Mouse (Mus musculus) heart, embryonic 13.5 days (tissue): ENCODE results near the gene Lins1. TPM values are rescaled to one million over a fixed set of nuclear protein-coding genes. Genes with fewer than 3 reads are reported as not detected.

Source experiments
- ATAC-seq: fragments of 200-750 bp; cut with Nextera tagmentation; 2 replicates; pipeline ENCODE4 v1.8.0; 2017; ENCODE audit warnings: moderate TSS enrichment; ENCODE audit not compliant: insufficient number of reproducible peaks, low FRiP score, low TSS enrichment; ENCODE audit errors: extremely low read depth
- H3K27ac ChIP-seq: fragments of 300-500 bp; sonication (generic); replicated peaks from 2 replicates; pipeline ENCODE4 v1.5.1; 2015; ENCODE audit warnings: moderate library complexity, mild to moderate bottlenecking, inconsistent platforms
- H3K27me3 ChIP-seq: fragments of 300-500 bp; sonication (generic); replicated peaks from 2 replicates; pipeline ENCODE4 v1.6.1; 2015; ENCODE audit warnings: mild to moderate bottlenecking, inconsistent platforms
- H3K36me3 ChIP-seq: fragments of 300-500 bp; sonication (generic); 2 replicates; pipeline ENCODE4 v1.6.1; 2015; ENCODE audit warnings: mild to moderate bottlenecking, inconsistent platforms
- H3K4me1 ChIP-seq: fragments of 300-500 bp; sonication (generic); 2 replicates; pipeline ENCODE4 v1.6.1; 2015; ENCODE audit warnings: inconsistent platforms
- H3K4me2 ChIP-seq: fragments of 300-500 bp; sonication (generic); 2 replicates; pipeline ENCODE4 v1.6.1; 2015; ENCODE audit warnings: inconsistent platforms, mild to moderate bottlenecking, moderate library complexity
- H3K4me3 ChIP-seq: fragments of 300-500 bp; sonication (generic); 2 replicates; pipeline ENCODE4 v1.5.1; 2015; ENCODE audit warnings: moderate library complexity, mild to moderate bottlenecking, inconsistent platforms
- H3K9ac ChIP-seq: fragments of 300-500 bp; sonication (generic); 2 replicates; pipeline ENCODE4 v1.6.1; 2015; ENCODE audit warnings: inconsistent platforms, mild to moderate bottlenecking, moderate library complexity
- H3K9me3 ChIP-seq: fragments of 300-500 bp; sonication (generic); 2 replicates; pipeline ENCODE4 v1.6.1; 2016; ENCODE audit warnings: inconsistent platforms
- WGBS: fragments of 180-500 bp; shearing (Covaris S2); methylation state at CpG from one replicate; pipeline ENCODE4 v1.1.7; 2015; ENCODE audit warnings: mixed read lengths; 5-methylcytosine and 5-hydroxymethylcytosine counted together
- polyA plus RNA-seq: library from polyadenylated mRNA; unstranded; fragments of >200 nt; fragmentation: Nextera tagmentation; extraction: Ambion mirVana; gene quantifications from 2 replicates; pipeline ENCODE4 v1.2.1, GENCODE M21; 2015

Gene Lins1
- 7.6 and 8.1 TPM in 2 replicates for polyA plus RNA-seq

- under 1% methylated on average over 52 of the region's 52 CpGs for WGBS
- H3K27me3 ChIP-seq: no peaks in the 10 kb centered on the region
- peaks cover 17% of the 10 kb centered on the region for H3K36me3 ChIP-seq
- peak within 1 kb of the TSS; percentile 98 for H3K4me2 ChIP-seq
- peak within 1 kb of the TSS; percentile 94 for H3K9ac ChIP-seq
- peak within 1 kb of the TSS; percentile 81 for H3K27ac ChIP-seq
- no peaks in the 10 kb centered on the region for H3K9me3 ChIP-seq
- H3K4me3 ChIP-seq: peak within 1 kb of the TSS; percentile 68
- H3K4me1 ChIP-seq: peaks cover 20% of the 10 kb centered on the region
- ATAC-seq: peak; percentile 99
Observed at GRCm38 (mm10) chr7:66689620-66690360, at the start of gene Lins1. Gene Lins1, plus strand, starts transcription at chr7:66689889.

GRCm38 (mm10) chr7:66645736-66646135, 44.0 kb upstream of the Lins1 start:
- no peak overlapping the region for H3K4me3 ChIP-seq
- H3K4me1 ChIP-seq: no peaks in the 10 kb centered on the region
- no peaks in the 10 kb centered on the region for H3K27me3 ChIP-seq
- H3K9me3 ChIP-seq: no peaks in the 10 kb centered on the region
- H3K9ac ChIP-seq: no peak overlapping the region
- no peak overlapping the region for H3K4me2 ChIP-seq
- H3K27ac ChIP-seq: no peak overlapping the region
- WGBS: 92% methylated on average over 2 of the region's 2 CpGs
- ATAC-seq: no peak
- peaks cover 42% of the 10 kb centered on the region for H3K36me3 ChIP-seq

- no peak overlapping the region for H3K9ac ChIP-seq
- no peaks in the 10 kb centered on the region for H3K27me3 ChIP-seq
- no peaks in the 10 kb centered on the region for H3K4me1 ChIP-seq
- ATAC-seq: no peak
- peaks cover 36% of the 10 kb centered on the region for H3K36me3 ChIP-seq
- H3K4me3 ChIP-seq: no peak overlapping the region
- no peaks in the 10 kb centered on the region for H3K9me3 ChIP-seq
- H3K4me2 ChIP-seq: no peak overlapping the region
- H3K27ac ChIP-seq: no peak overlapping the region
- 90% methylated on average over 2 of the region's 2 CpGs for WGBS
Observed at GRCm38 (mm10) chr7:66649181-66649580, 40.5 kb upstream of the Lins1 start.

- Histone ChIP-seq H3K4me3 (no peak overlapping the region), H3K9ac (no peak overlapping the region), H3K36me3 (peaks cover 52% of the 10 kb centered on the region), H3K4me1 (no peaks in the 10 kb centered on the region), H3K9me3 (no peaks in the 10 kb centered on the region), H3K27ac (no peak overlapping the region), H3K4me2 (no peak overlapping the region), H3K27me3 (no peaks in the 10 kb centered on the region)
- no peak for ATAC-seq
- WGBS: 73% methylated on average over 5 of the region's 5 CpGs
Observed at GRCm38 (mm10) chr7:66650883-66651282, 38.8 kb upstream of the Lins1 start.

GRCm38 (mm10) chr7:66652216-66652615, 37.5 kb upstream of the Lins1 start:
- H3K4me3 ChIP-seq: no peak overlapping the region
- WGBS: 81% methylated on average over 4 of the region's 4 CpGs

GRCm38 (mm10) chr7:66653596-66653995, 36.1 kb upstream of the Lins1 start:
- H3K4me1 ChIP-seq: no peaks in the 10 kb centered on the region
- no peak overlapping the region for H3K9ac ChIP-seq
- no peak overlapping the region for H3K4me2 ChIP-seq
- WGBS: 86% methylated on average over 9 of the region's 9 CpGs
- no peak overlapping the region for H3K4me3 ChIP-seq
- no peak overlapping the region for H3K27ac ChIP-seq
- no peak for ATAC-seq
- no peaks in the 10 kb centered on the region for H3K27me3 ChIP-seq
- H3K9me3 ChIP-seq: no peaks in the 10 kb centered on the region
- peaks cover 55% of the 10 kb centered on the region for H3K36me3 ChIP-seq

More at GRCm38 (mm10) chr7:66652216-66652615, 37.5 kb upstream of the Lins1 start:
- Histone ChIP-seq H3K9ac (no peak overlapping the region), H3K4me2 (no peak overlapping the region), H3K9me3 (no peaks in the 10 kb centered on the region), H3K27ac (no peak overlapping the region), H3K36me3 (peaks cover 53% of the 10 kb centered on the region), H3K27me3 (no peaks in the 10 kb centered on the region), H3K4me1 (no peaks in the 10 kb centered on the region)
- no peak for ATAC-seq

- Histone ChIP-seq H3K9ac (no peak overlapping the region), H3K27me3 (no peaks in the 10 kb centered on the region), H3K27ac (no peak overlapping the region), H3K4me2 (no peak overlapping the region), H3K4me3 (no peak overlapping the region), H3K4me1 (peaks cover 3% of the 10 kb centered on the region; the same call in 1 of the 2 replicates), H3K9me3 (no peaks in the 10 kb centered on the region), H3K36me3 (peaks cover 66% of the 10 kb centered on the region)
- WGBS: 85% methylated on average over 9 of the region's 9 CpGs
- ATAC-seq: no peak
Observed at GRCm38 (mm10) chr7:66655471-66655870, 34.2 kb upstream of the Lins1 start.

- WGBS: 46% methylated on average over 7 of the region's 7 CpGs
- no peak for ATAC-seq
- Histone ChIP-seq H3K4me1 (peaks cover 8% of the 10 kb centered on the region; the same call in 1 of the 2 replicates), H3K9me3 (no peaks in the 10 kb centered on the region), H3K4me3 (no peak overlapping the region), H3K27ac (no peak overlapping the region), H3K27me3 (no peaks in the 10 kb centered on the region), H3K9ac (0 out of 2 replicates have a peak overlapping the region, but pooled peaks have one; percentile 24), H3K36me3 (peaks cover 51% of the 10 kb centered on the region), H3K4me2 (no peak overlapping the region)
Observed at GRCm38 (mm10) chr7:66660291-66660690, 29.4 kb upstream of the Lins1 start.

- ATAC-seq: no peak
- peaks cover 45% of the 10 kb centered on the region for H3K36me3 ChIP-seq
Observed at GRCm38 (mm10) chr7:66660972-66661371, 28.7 kb upstream of the Lins1 start.

GRCm38 (mm10) chr7:66661572-66661971, 28.1 kb upstream of the Lins1 start:
- Histone ChIP-seq H3K4me3 (peak overlapping the region; percentile 47), H3K27me3 (no peaks in the 10 kb centered on the region), H3K9ac (no peak overlapping the region), H3K4me1 (peaks cover 8% of the 10 kb centered on the region; the same call in 1 of the 2 replicates), H3K27ac (no peak overlapping the region), H3K4me2 (peak overlapping the region; percentile 64), H3K9me3 (no peaks in the 10 kb centered on the region), H3K36me3 (peaks cover 45% of the 10 kb centered on the region)
- 18% methylated on average over 8 of the region's 8 CpGs for WGBS
- no peak for ATAC-seq

More at GRCm38 (mm10) chr7:66660972-66661371, 28.7 kb upstream of the Lins1 start:
- Histone ChIP-seq H3K27me3 (no peaks in the 10 kb centered on the region), H3K4me1 (peaks cover 8% of the 10 kb centered on the region; the same call in 1 of the 2 replicates), H3K4me2 (no peak overlapping the region), H3K4me3 (no peak overlapping the region), H3K27ac (no peak overlapping the region), H3K9me3 (no peaks in the 10 kb centered on the region), H3K9ac (no peak overlapping the region)
- WGBS: 76% methylated on average over 8 of the region's 8 CpGs

- H3K27ac ChIP-seq: no peak overlapping the region
- H3K9me3 ChIP-seq: peaks cover 6% of the 10 kb centered on the region
- H3K36me3 ChIP-seq: peaks cover 39% of the 10 kb centered on the region
- H3K27me3 ChIP-seq: no peaks in the 10 kb centered on the region
- H3K9ac ChIP-seq: no peak overlapping the region
- no peak overlapping the region for H3K4me3 ChIP-seq
- WGBS: 80% methylated on average over 3 of the region's 3 CpGs
- H3K4me1 ChIP-seq: peaks cover 8% of the 10 kb centered on the region; the same call in 1 of the 2 replicates
- H3K4me2 ChIP-seq: no peak overlapping the region
- ATAC-seq: no peak
Observed at GRCm38 (mm10) chr7:66663548-66663947, 26.1 kb upstream of the Lins1 start.

- ATAC-seq: no peak
- Histone ChIP-seq H3K36me3 (peaks cover 53% of the 10 kb centered on the region), H3K9me3 (peaks cover 10% of the 10 kb centered on the region)
Observed at GRCm38 (mm10) chr7:66667064-66667463, 22.6 kb upstream of the Lins1 start.

More at GRCm38 (mm10) chr7:66667064-66667463, 22.6 kb upstream of the Lins1 start:
- Histone ChIP-seq H3K27me3 (no peaks in the 10 kb centered on the region), H3K9ac (no peak overlapping the region), H3K4me2 (no peak overlapping the region), H3K4me3 (no peak overlapping the region), H3K4me1 (no peaks in the 10 kb centered on the region), H3K27ac (no peak overlapping the region)
